Mouse (Mus musculus): ENCODE measurements at regions not wholly inside any gene's neighbourhood (a gene's known extent, or its start where the extent isn't known, plus 50 kb on each side); places are given as distances from the start of the nearest gene placed in this dataset.

GRCm38 (mm10) chr6:67107517-67107916, 70.3 kb upstream of the Gadd45a start:
- Histone ChIP-seq H3K27ac (ENCODE audit: low read depth) (no peak overlapping the region), H3K4me3 (ENCODE audit: low read depth, low read length) (no peak overlapping the region), H3K9me3 (replicated peaks; ENCODE audit: control insufficient read depth, low read length) (no peaks in the 10 kb centered on the region), H3K36me3 (replicated peaks; ENCODE audit: control insufficient read depth, insufficient read depth, low read length) (no peaks in the 10 kb centered on the region), H3K4me1 (ENCODE audit: control insufficient read depth, insufficient read depth) (no peaks in the 10 kb centered on the region), H3K27me3 (ENCODE audit: control insufficient read depth, insufficient read depth, low read length) (no peaks in the 10 kb centered on the region), H3K9ac (replicated peaks; ENCODE audit: low read depth, low read length) (no peak overlapping the region), H3K4me2 (ENCODE audit: low read depth, low read length) (no peak overlapping the region)
- WGBS, result 78% methylated on average over 4 of the region's 4 CpGs
- DNase-seq (ENCODE audit: low spot score), result no peak
- TF ChIP-seq CTCF (IDR thresholded peaks at IDR 0.05; ENCODE audit: low read depth), result no peak
- TF ChIP-seq EP300 (IDR thresholded peaks at IDR 0.05; ENCODE audit: low read depth), result no peak
- ATAC-seq (ENCODE audit: insufficient read depth, low read depth), result no peak

GRCm38 (mm10) chr6:67106493-67106892, 69.2 kb upstream of the Gadd45a start:
- DNase-seq (ENCODE audit: low spot score) (no peak), ATAC-seq (ENCODE audit: insufficient read depth, low read depth) (no peak)
- Histone ChIP-seq H3K4me2 (ENCODE audit: low read depth, low read length) (no peak overlapping the region), H3K27me3 (ENCODE audit: control insufficient read depth, insufficient read depth, low read length) (no peaks in the 10 kb centered on the region), H3K27ac (ENCODE audit: low read depth) (no peak overlapping the region), H3K4me1 (ENCODE audit: control insufficient read depth, insufficient read depth) (no peaks in the 10 kb centered on the region), H3K36me3 (replicated peaks; ENCODE audit: control insufficient read depth, insufficient read depth, low read length) (no peaks in the 10 kb centered on the region), H3K9ac (replicated peaks; ENCODE audit: low read depth, low read length) (no peak overlapping the region), H3K9me3 (replicated peaks; ENCODE audit: control insufficient read depth, low read length) (no peaks in the 10 kb centered on the region), H3K4me3 (ENCODE audit: low read depth, low read length) (no peak overlapping the region)
- 80% methylated on average over 2 of the region's 2 CpGs for WGBS
- TF ChIP-seq CTCF (IDR thresholded peaks at IDR 0.05; ENCODE audit: low read depth) (no peak), EP300 (IDR thresholded peaks at IDR 0.05; ENCODE audit: low read depth) (no peak)

GRCm38 (mm10) chr6:67105386-67105785, 68.1 kb upstream of the Gadd45a start:
- H3K4me3 ChIP-seq (ENCODE audit: low read depth, low read length), result no peak overlapping the region
- no peak overlapping the region for H3K9ac ChIP-seq (replicated peaks; ENCODE audit: low read depth, low read length)
- H3K27ac ChIP-seq (ENCODE audit: low read depth), result no peak overlapping the region
- no peak overlapping the region for H3K4me2 ChIP-seq (ENCODE audit: low read depth, low read length)
- TF ChIP-seq EP300 (IDR thresholded peaks at IDR 0.05; ENCODE audit: low read depth), result no peak
- TF ChIP-seq CTCF (IDR thresholded peaks at IDR 0.05; ENCODE audit: low read depth), result no peak
- DNase-seq (ENCODE audit: low spot score), result no peak
- no peaks in the 10 kb centered on the region for H3K4me1 ChIP-seq (ENCODE audit: control insufficient read depth, insufficient read depth)
- WGBS, result 6% methylated on average over 4 of the region's 4 CpGs
- no peaks in the 10 kb centered on the region for H3K9me3 ChIP-seq (replicated peaks; ENCODE audit: control insufficient read depth, low read length)
- H3K36me3 ChIP-seq (replicated peaks; ENCODE audit: control insufficient read depth, insufficient read depth, low read length), result no peaks in the 10 kb centered on the region
- H3K27me3 ChIP-seq (ENCODE audit: control insufficient read depth, insufficient read depth, low read length), result no peaks in the 10 kb centered on the region
- ATAC-seq (ENCODE audit: insufficient read depth, low read depth), result no peak

GRCm38 (mm10) chr6:67104205-67104604, 66.9 kb upstream of the Gadd45a start:
- Histone ChIP-seq H3K27ac (ENCODE audit: low read depth) (no peak overlapping the region), H3K4me1 (ENCODE audit: control insufficient read depth, insufficient read depth) (no peaks in the 10 kb centered on the region), H3K4me2 (ENCODE audit: low read depth, low read length) (no peak overlapping the region), H3K4me3 (ENCODE audit: low read depth, low read length) (no peak overlapping the region), H3K9me3 (replicated peaks; ENCODE audit: control insufficient read depth, low read length) (no peaks in the 10 kb centered on the region), H3K36me3 (replicated peaks; ENCODE audit: control insufficient read depth, insufficient read depth, low read length) (no peaks in the 10 kb centered on the region), H3K27me3 (ENCODE audit: control insufficient read depth, insufficient read depth, low read length) (no peaks in the 10 kb centered on the region), H3K9ac (replicated peaks; ENCODE audit: low read depth, low read length) (no peak overlapping the region)
- WGBS, result 78% methylated on average over 3 of the region's 3 CpGs
- ATAC-seq (ENCODE audit: insufficient read depth, low read depth), result no peak
- TF ChIP-seq CTCF (IDR thresholded peaks at IDR 0.05; ENCODE audit: low read depth), result no peak
- no peak for TF ChIP-seq EP300 (IDR thresholded peaks at IDR 0.05; ENCODE audit: low read depth)
- DNase-seq (ENCODE audit: low spot score), result no peak

GRCm38 (mm10) chr6:67102541-67103134, 65.4 kb upstream of the Gadd45a start:
- peak overlapping the region; percentile 13 for H3K4me2 ChIP-seq (ENCODE audit: low read depth, low read length)
- peak overlapping the region; percentile 32 for H3K27ac ChIP-seq (ENCODE audit: low read depth)
- WGBS, result 37% methylated on average over 11 of the region's 11 CpGs
- H3K27me3 ChIP-seq (ENCODE audit: control insufficient read depth, insufficient read depth, low read length), result no peaks in the 10 kb centered on the region
- DNase-seq (ENCODE audit: low spot score) (peak; percentile 44), ATAC-seq (ENCODE audit: insufficient read depth, low read depth) (peak; percentile 72)
- H3K9ac ChIP-seq (replicated peaks; ENCODE audit: low read depth, low read length), result no peak overlapping the region
- no peak overlapping the region for H3K4me3 ChIP-seq (ENCODE audit: low read depth, low read length)
- no peaks in the 10 kb centered on the region for H3K36me3 ChIP-seq (replicated peaks; ENCODE audit: control insufficient read depth, insufficient read depth, low read length)
- H3K9me3 ChIP-seq (replicated peaks; ENCODE audit: control insufficient read depth, low read length), result no peaks in the 10 kb centered on the region
- no peak for TF ChIP-seq EP300 (IDR thresholded peaks at IDR 0.05; ENCODE audit: low read depth)
- TF ChIP-seq CTCF (IDR thresholded peaks at IDR 0.05; ENCODE audit: low read depth), result no peak
- no peaks in the 10 kb centered on the region for H3K4me1 ChIP-seq (ENCODE audit: control insufficient read depth, insufficient read depth)

GRCm38 (mm10) chr6:67102014-67102413, 64.8 kb upstream of the Gadd45a start:
- H3K27ac ChIP-seq (ENCODE audit: low read depth), result peak overlapping the region; percentile 32; the same call in 1 of the 2 replicates
- H3K36me3 ChIP-seq (replicated peaks; ENCODE audit: control insufficient read depth, insufficient read depth, low read length), result no peaks in the 10 kb centered on the region
- ATAC-seq (ENCODE audit: insufficient read depth, low read depth) (no peak; the same call in 1 of the 2 replicates), DNase-seq (ENCODE audit: low spot score) (no peak)
- H3K27me3 ChIP-seq (ENCODE audit: control insufficient read depth, insufficient read depth, low read length), result no peaks in the 10 kb centered on the region
- TF ChIP-seq EP300 (IDR thresholded peaks at IDR 0.05; ENCODE audit: low read depth) (no peak), CTCF (IDR thresholded peaks at IDR 0.05; ENCODE audit: low read depth) (no peak)
- WGBS, result 61% methylated on average over 4 of the region's 4 CpGs
- H3K4me2 ChIP-seq (ENCODE audit: low read depth, low read length), result peak overlapping the region; percentile 13
- H3K9ac ChIP-seq (replicated peaks; ENCODE audit: low read depth, low read length), result no peak overlapping the region
- no peak overlapping the region for H3K4me3 ChIP-seq (ENCODE audit: low read depth, low read length)
- H3K4me1 ChIP-seq (ENCODE audit: control insufficient read depth, insufficient read depth), result no peaks in the 10 kb centered on the region
- H3K9me3 ChIP-seq (replicated peaks; ENCODE audit: control insufficient read depth, low read length), result no peaks in the 10 kb centered on the region

Measured in heart, postnatal 0 days (tissue).